Comparison of ENCODE assay signal across 10 mouse cellular contexts in genomic region chr10:97704562-97704961, GRCm38 (mm10). TPM values are rescaled to one million over a fixed set of nuclear protein-coding genes. Genes with fewer than 3 reads are reported as not detected.
DNase-seq lines count a peak whose midpoint lies in the region; TF ChIP-seq lines count a peak whose summit lies in the region.
"Had no signal": no experiment of that assay in that cellular context is flagged by ENCODE, and none has a peak within 500 bp of the region (broad histone marks: within the 10 kb centered on the region; RNA-seq: fewer than 3 reads in every experiment).

No protein-coding gene starts in this region.

- 45% methylated on average over 1 of the region's 1 CpGs for WGBS in heart, adult 2 months
- WGBS in heart, embryonic 10.5 days, result 39% methylated on average over 1 of the region's 1 CpGs

- DNase-seq in heart, adult 2 months, result no peak
- no peak for DNase-seq in heart, embryonic 10.5 days (ENCODE audit: low spot score)
- peak; percentile 15 for DNase-seq in ovary, postnatal 14 days (ENCODE audit: low spot score)
- no peak for DNase-seq in ovary, adult 18-20 months (ENCODE audit: low spot score)
- peak; percentile 68 for DNase-seq in adipocyte (ENCODE audit: low spot score)
- peak; percentile 17 to 18 for DNase-seq in heart, postnatal 36 days
- peak; percentile 69 for DNase-seq in mesoderm, embryonic 11.5 days (ENCODE audit: low read depth, low spot score)
- no peak for DNase-seq in urinary bladder, adult 18-20 months (ENCODE audit: low spot score in 2 of 2)

- TF ChIP-seq EP300 in heart, adult 2 months (IDR thresholded peaks at IDR 0.05; ENCODE audit: insufficient read depth, low read depth, low read length), result no peak

- H3K4me1 ChIP-seq in heart, adult 2 months (ENCODE audit: control insufficient read depth, insufficient read depth, low read length), result no peaks in the 10 kb centered on the region
- no peaks in the 10 kb centered on the region for H3K4me1 ChIP-seq in heart, embryonic 10.5 days

- no peaks in the 10 kb centered on the region for H3K36me3 ChIP-seq in heart, adult 2 months (ENCODE audit: control insufficient read depth, insufficient read depth, low read length)
- no peaks in the 10 kb centered on the region for H3K36me3 ChIP-seq in heart, embryonic 10.5 days

- no peaks in the 10 kb centered on the region for H3K9me3 ChIP-seq in heart, embryonic 10.5 days

- intact Hi-C loops in heart, adult 2 months (cut with DNase I), result no loop called here
- intact Hi-C loops in heart, postnatal 36 days (cut with DNase I), result no loop called here

- H3K27me3 ChIP-seq in heart, adult 2 months (ENCODE audit: control insufficient read depth, insufficient read depth, low read length), result no peaks in the 10 kb centered on the region
- no peaks in the 10 kb centered on the region for H3K27me3 ChIP-seq in heart, embryonic 10.5 days (ENCODE audit: insufficient read depth, poor library complexity, severe bottlenecking)

- H3K9ac ChIP-seq in heart, adult 2 months (ENCODE audit: low read depth, low read length), result no peak overlapping the region

- no peak overlapping the region for H3K27ac ChIP-seq in heart, adult 2 months
- H3K27ac ChIP-seq in heart, embryonic 10.5 days, result no peak overlapping the region

- TF ChIP-seq CTCF in heart, adult 2 months (IDR thresholded peaks at IDR 0.05), result peak; percentile 79

- H3K4me3 ChIP-seq in heart, adult 2 months, result no peak overlapping the region
- H3K4me3 ChIP-seq in heart, embryonic 10.5 days, result no peak overlapping the region

- no peak for TF ChIP-seq POLR2A in heart, adult 2 months (IDR thresholded peaks at IDR 0.05; ENCODE audit: insufficient read depth, low read depth, low read length)

- H3K79me2 ChIP-seq in heart, adult 2 months (replicated peaks; ENCODE audit: control insufficient read depth, insufficient read depth, low read length), result no peaks in the 10 kb centered on the region

RNA-seq across cellular contexts. Expression of gene Ccer1, which starts 11.7 kb away (rescaled TPM):
- total RNA-seq in heart, adult 2 months (2021), result not detected
- 0.15 TPM in 1 of 2 replicates, not detected in the other for polyA plus RNA-seq in heart, adult 2 months (2012; rRNA removed)
- polyA plus RNA-seq in heart, embryonic 10.5 days (2016; fragmentation: Nextera tagmentation; extraction: Ambion mirVana), result not detected in 2 replicates
- not detected for total RNA-seq in heart, postnatal 36 days (2021)
- total RNA-seq: layer of hippocampus, adult 8-10 months had no signal
- polyA plus RNA-seq: neural tube, embryonic 14.5 days had no signal

RNA-seq across cellular contexts. Expression of gene C030005K15Rik, which starts 22.0 kb away (rescaled TPM):
- total RNA-seq in heart, adult 2 months (2021), result not detected
- polyA plus RNA-seq in heart, adult 2 months (2012; rRNA removed), result not detected in 2 replicates
- polyA plus RNA-seq in heart, embryonic 10.5 days (2016; fragmentation: Nextera tagmentation; extraction: Ambion mirVana), result not detected in 2 replicates
- not detected for total RNA-seq in heart, postnatal 36 days (2021)
- polyA plus RNA-seq: neural tube, embryonic 14.5 days had no signal

Comparison
In these comparisons a context has a peak if more than half of its experiments do, and no peak if none do; other contexts are left out.
1. DNase-seq: peak in ovary, postnatal 14 days (single experiment), adipocyte (single experiment), heart, postnatal 36 days (2 of 2) and mesoderm, embryonic 11.5 days (single experiment); none in heart, adult 2 months (0 of 2), heart, embryonic 10.5 days (single experiment), ovary, adult 18-20 months (single experiment) and urinary bladder, adult 18-20 months (0 of 2).